ENCODE assay signal across 8 mouse cellular contexts in the genomic region with DNA sequence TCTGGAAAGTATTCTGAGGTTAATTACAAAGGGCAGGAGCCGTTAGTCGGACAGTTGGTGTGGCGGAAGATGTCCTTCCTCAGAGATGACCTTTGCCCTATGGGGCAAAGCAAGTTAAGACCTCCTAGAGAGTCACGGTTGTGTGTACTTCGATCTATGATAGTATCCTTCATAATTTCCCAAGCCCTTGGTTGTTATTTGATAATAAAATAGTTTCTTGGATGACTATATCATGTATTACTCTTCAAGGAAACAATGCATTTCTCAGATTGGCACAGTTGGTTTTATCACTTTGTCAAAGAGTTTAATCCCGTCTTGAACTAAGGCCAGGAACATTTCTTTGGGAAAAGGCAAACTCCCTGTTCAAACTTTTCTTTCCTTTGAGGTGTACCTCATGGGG. TPM values are rescaled to one million over a fixed set of nuclear protein-coding genes. Genes with fewer than 3 reads are reported as not detected.
DNase-seq lines count a peak whose midpoint lies in the region; ATAC-seq and TF ChIP-seq lines count a peak whose summit lies in the region.

Gene Rdh11 (minus strand): TSS at position 101 of the 400 bp plus-strand sequence.

- no peak for ATAC-seq in erythroblast, adult 5-6 weeks (replicated peaks; ENCODE audit: low FRiP score, poor library complexity, severe bottlenecking)
- no peak for ATAC-seq in intestine, embryonic 16.5 days

- H3K9ac ChIP-seq in intestine, embryonic 16.5 days (ENCODE audit: low read depth, low read length), result peak within 1 kb of the TSS; percentile 74

- H3K27ac ChIP-seq in testis, adult 2 months (ENCODE audit: control insufficient read depth, insufficient read depth, low read depth, low read length), result peak within 1 kb of the TSS; percentile 91
- peak within 1 kb of the TSS; percentile 48 for H3K27ac ChIP-seq in intestine, embryonic 16.5 days (ENCODE audit: low read length)
- H3K27ac ChIP-seq in midbrain, embryonic 10.5 days (replicated peaks), result peak within 1 kb of the TSS; percentile 81

- DNase-seq in testis, postnatal 10 days (ENCODE audit: low spot score), result no peak
- DNase-seq in midbrain, embryonic 10.5 days (ENCODE audit: low spot score), result no peak
- no peak for DNase-seq in cerebellum, postnatal 10 days
- DNase-seq in retina, postnatal 1 day, result no peak

- no peak for TF ChIP-seq CTCF in testis, adult 2 months (IDR thresholded peaks at IDR 0.05; ENCODE audit: control insufficient read depth, insufficient read depth, insufficient replicate concordance, low read depth, low read length)

- no peaks in the 10 kb centered on the region for H3K27me3 ChIP-seq in erythroblast, embryonic 14.5 days (ENCODE audit: control insufficient read depth)
- H3K27me3 ChIP-seq in testis, adult 2 months (ENCODE audit: control insufficient read depth, insufficient read depth, low read length), result no peaks in the 10 kb centered on the region
- no peaks in the 10 kb centered on the region for H3K27me3 ChIP-seq in intestine, embryonic 16.5 days (replicated peaks; ENCODE audit: control insufficient read depth, insufficient read depth, low read length)
- no peaks in the 10 kb centered on the region for H3K27me3 ChIP-seq in midbrain, embryonic 10.5 days (ENCODE audit: low read depth, poor library complexity, severe bottlenecking)

- peak within 1 kb of the TSS; percentile 84 for H3K4me3 ChIP-seq in erythroblast, embryonic 14.5 days (replicated peaks)
- H3K4me3 ChIP-seq in testis, adult 2 months (ENCODE audit: control insufficient read depth, low read depth, low read length), result peak within 1 kb of the TSS; percentile 98
- H3K4me3 ChIP-seq in intestine, embryonic 16.5 days (ENCODE audit: low read length), result peak within 1 kb of the TSS; percentile 69
- peak within 1 kb of the TSS; percentile 63 for H3K4me3 ChIP-seq in midbrain, embryonic 10.5 days

- TF ChIP-seq POLR2A in testis, adult 2 months (IDR thresholded peaks at IDR 0.05; ENCODE audit: control insufficient read depth, low read depth, low read length), result no peak

- peak within 1 kb of the TSS; percentile 82 for H3K4me2 ChIP-seq in intestine, embryonic 16.5 days (ENCODE audit: low read depth, low read length)

- H3K4me1 ChIP-seq in erythroblast, embryonic 14.5 days (ENCODE audit: control insufficient read depth), result peaks cover 31% of the 10 kb centered on the region
- H3K4me1 ChIP-seq in testis, adult 2 months (ENCODE audit: control insufficient read depth, insufficient read depth, low read length), result peaks cover 2% of the 10 kb centered on the region; the same call in 1 of the 2 replicates
- H3K4me1 ChIP-seq in intestine, embryonic 16.5 days (ENCODE audit: control insufficient read depth, insufficient read depth, low read length), result 0 out of 2 replicates have a peak, but pooled peaks cover 4% of the 10 kb centered on the region
- H3K4me1 ChIP-seq in midbrain, embryonic 10.5 days, result peaks cover 16% of the 10 kb centered on the region

- WGBS in intestine, embryonic 16.5 days, result 59% methylated on average over 6 of the region's 6 CpGs
- WGBS in midbrain, embryonic 10.5 days, result 61% methylated on average over 6 of the region's 6 CpGs

- H3K9me3 ChIP-seq in erythroblast, embryonic 14.5 days (ENCODE audit: control insufficient read depth, low read length), result no peaks in the 10 kb centered on the region
- no peaks in the 10 kb centered on the region for H3K9me3 ChIP-seq in intestine, embryonic 16.5 days (ENCODE audit: control insufficient read depth, low read length)
- no peaks in the 10 kb centered on the region for H3K9me3 ChIP-seq in midbrain, embryonic 10.5 days (replicated peaks)

- peaks cover 24% of the 10 kb centered on the region for H3K36me3 ChIP-seq in erythroblast, embryonic 14.5 days (ENCODE audit: control insufficient read depth)
- H3K36me3 ChIP-seq in testis, adult 2 months (ENCODE audit: control insufficient read depth, insufficient read depth, low read length), result peaks cover 5% of the 10 kb centered on the region
- H3K36me3 ChIP-seq in intestine, embryonic 16.5 days (ENCODE audit: control insufficient read depth, insufficient read depth, low read length), result peaks cover 3% of the 10 kb centered on the region
- H3K36me3 ChIP-seq in midbrain, embryonic 10.5 days, result peaks cover 16% of the 10 kb centered on the region

RNA-seq across cellular contexts. Expression of gene Rdh11, which starts in this region (rescaled TPM):
- 0.08 and 0.22 TPM in 2 replicates for polyA plus RNA-seq in erythroblast, embryonic 14.5 days (2012)
- 4.4 and 5.2 TPM in 2 replicates for total RNA-seq in erythroblast, adult 5-6 weeks (2015; ENCODE audit: low replicate concordance)
- 6.4 and 6.6 TPM in 2 replicates for total RNA-seq in erythroblast, adult 5-6 weeks (2017; ENCODE audit: low replicate concordance)
- polyA plus RNA-seq in testis, adult 2 months (2012; rRNA removed), result 127 and 132 TPM in 2 replicates
- polyA plus RNA-seq in intestine, embryonic 16.5 days (2015; fragmentation: Nextera tagmentation; extraction: Ambion mirVana), result 37.4 and 39.0 TPM in 2 replicates
- polyA plus RNA-seq in midbrain, embryonic 10.5 days (2016; fragmentation: Nextera tagmentation; extraction: Ambion mirVana), result 23.1 and 27.1 TPM in 2 replicates

Comparison
In these comparisons a context has a peak if more than half of its experiments do, and no peak if none do; other contexts are left out.
1. RNA of gene Rdh11 (polyA plus RNA-seq): 127 to 132 TPM in testis, adult 2 months, 37.4 to 39.0 TPM in intestine, embryonic 16.5 days and 23.1 to 27.1 TPM in midbrain, embryonic 10.5 days; 0.08 to 0.22 TPM in erythroblast, embryonic 14.5 days; every median in the first group is over 10 times any median in the second.
2. Peak in every context shown above with its lines, with median percentiles within 50 percentile points of each other: H3K4me3 ChIP-seq and H3K27ac ChIP-seq.